Mouse (Mus musculus): ENCODE results near the gene Kansl1l.
A peak's percentile ranks its signal among the peaks of the same experiment; 100 is the strongest.

Kansl1l gene

DNA sequence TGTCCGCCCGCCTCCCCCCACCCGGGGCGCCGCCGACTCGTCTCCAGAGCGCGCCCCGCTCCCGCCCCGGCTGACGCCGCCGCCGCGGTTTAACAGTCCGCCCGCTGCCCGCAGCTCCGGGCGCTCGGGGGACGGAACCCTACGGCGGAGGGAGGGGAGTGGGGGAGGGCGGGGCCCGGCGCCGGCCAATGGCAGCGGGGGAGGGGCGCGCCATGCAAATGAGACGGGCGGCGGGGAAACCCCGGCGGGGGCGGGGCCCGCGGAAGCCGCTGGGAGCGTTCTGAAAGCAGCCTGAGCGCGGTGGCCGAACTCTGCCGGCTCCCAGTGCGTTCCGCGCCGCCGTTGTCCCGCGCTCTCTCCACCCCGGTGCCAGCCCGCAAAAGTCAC lies at the start of gene Kansl1l:
Gene Kansl1l (minus strand): TSS at position 110 of the 387 bp plus-strand sequence.
- peak; percentile 91 for DNase-seq (ENCODE audit: low read depth, low spot score)

GRCm38 (mm10) chr1:66865633-66866032 lies 48.3 kb upstream of the Kansl1l start:
- no peak for DNase-seq (ENCODE audit: low read depth, low spot score)

DNA sequence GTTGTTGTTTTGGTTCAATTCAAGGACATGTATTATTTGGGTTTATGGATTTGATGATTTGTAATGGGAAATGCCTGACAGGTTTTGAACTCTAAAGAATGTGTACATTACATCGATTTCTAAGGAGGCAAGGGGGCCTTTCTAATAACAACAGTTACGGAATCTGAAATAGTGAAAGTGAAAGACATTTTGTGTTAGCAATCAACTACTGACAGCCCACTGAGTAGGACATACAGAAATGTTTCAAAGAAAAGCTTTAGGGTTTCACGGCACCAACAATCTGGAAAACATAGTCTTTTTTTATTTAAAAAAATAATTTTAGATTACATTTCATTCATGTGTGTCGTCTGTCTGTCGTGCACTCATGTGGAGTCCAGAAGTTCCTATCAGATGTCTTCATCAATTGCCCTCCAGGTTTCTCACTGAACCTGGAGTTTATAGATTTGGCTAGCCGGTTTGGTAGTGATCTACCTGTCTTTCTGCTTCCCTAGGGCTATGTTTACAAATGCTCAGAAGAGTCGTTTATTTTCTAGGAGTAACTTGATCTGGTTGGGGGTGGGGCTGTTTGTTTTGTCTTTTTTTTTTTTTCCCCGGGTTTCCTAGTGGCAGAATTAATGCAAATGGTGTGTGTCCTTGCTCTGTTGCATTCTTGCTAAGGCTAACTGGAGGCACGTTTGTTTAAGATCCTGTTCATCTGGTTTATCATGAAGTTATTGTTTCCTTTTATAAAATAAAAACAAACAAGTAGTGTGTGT lies 46.6 kb upstream of the Kansl1l start:
- no peak for DNase-seq (ENCODE audit: low read depth, low spot score)

- peak; percentile 51 for DNase-seq (ENCODE audit: low read depth, low spot score)
Measured at GRCm38 (mm10) chr1:66862712-66863511, 45.5 kb upstream of the Kansl1l start, which contains the start of gene Acadl. Gene Acadl (minus strand): TSS chr1:66863277.

DNA sequence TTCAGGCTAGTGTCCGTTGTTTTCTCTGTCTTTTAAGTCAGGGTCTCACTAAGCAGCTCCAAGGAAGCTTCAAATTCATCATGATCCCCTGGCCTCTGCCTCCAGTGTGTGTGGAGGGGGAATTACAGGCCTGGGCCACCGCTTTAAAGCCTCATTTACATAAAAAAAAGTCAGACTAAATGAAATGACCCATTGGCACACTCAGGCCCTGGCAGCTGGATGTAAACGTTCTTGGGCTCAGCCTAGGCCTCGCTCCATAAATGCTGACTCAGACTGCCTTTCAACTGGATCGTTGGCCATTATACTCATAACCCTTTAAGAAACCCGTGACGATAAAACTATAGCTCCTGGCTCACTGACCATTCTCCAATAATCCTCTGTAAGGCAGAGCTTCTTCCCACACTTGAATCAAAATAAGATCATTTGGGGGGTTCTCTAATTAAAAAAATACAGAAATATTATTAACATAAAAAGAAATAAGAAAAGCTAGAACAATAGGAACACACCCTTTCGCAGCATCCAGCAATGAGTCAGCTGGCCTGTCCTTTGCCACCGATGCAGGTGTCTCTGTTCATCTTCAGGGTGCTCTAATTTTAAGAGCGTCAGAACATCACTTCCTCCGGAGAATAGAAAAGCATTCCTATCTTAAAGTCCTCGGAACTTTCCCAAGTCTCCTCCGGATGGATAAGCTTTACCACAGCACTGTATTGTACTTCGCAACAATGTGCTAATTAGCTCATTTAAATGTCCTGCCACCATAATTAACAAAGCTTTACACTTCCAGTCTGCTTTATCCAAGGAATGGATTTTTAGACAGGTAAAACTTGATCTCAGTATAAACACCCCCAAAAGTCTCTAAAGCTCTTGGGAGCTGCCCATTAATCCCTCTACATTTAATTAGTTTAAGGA lies 44.7 kb upstream of the Kansl1l start:
- DNase-seq (ENCODE audit: low read depth, low spot score), result peak; percentile 30

GRCm38 (mm10) chr1:66847506-66847905 lies 30.1 kb upstream of the Kansl1l start:
- DNase-seq (ENCODE audit: low read depth, low spot score), result no peak

GRCm38 (mm10) chr1:66845690-66846318 lies 28.4 kb upstream of the Kansl1l start:
- DNase-seq (ENCODE audit: low read depth, low spot score), result no peak

GRCm38 (mm10) chr1:66841938-66842337 lies 24.6 kb upstream of the Kansl1l start:
- DNase-seq (ENCODE audit: low read depth, low spot score), result no peak

GRCm38 (mm10) chr1:66841510-66841909 lies 24.1 kb upstream of the Kansl1l start:
- no peak for DNase-seq (ENCODE audit: low read depth, low spot score)

DNA sequence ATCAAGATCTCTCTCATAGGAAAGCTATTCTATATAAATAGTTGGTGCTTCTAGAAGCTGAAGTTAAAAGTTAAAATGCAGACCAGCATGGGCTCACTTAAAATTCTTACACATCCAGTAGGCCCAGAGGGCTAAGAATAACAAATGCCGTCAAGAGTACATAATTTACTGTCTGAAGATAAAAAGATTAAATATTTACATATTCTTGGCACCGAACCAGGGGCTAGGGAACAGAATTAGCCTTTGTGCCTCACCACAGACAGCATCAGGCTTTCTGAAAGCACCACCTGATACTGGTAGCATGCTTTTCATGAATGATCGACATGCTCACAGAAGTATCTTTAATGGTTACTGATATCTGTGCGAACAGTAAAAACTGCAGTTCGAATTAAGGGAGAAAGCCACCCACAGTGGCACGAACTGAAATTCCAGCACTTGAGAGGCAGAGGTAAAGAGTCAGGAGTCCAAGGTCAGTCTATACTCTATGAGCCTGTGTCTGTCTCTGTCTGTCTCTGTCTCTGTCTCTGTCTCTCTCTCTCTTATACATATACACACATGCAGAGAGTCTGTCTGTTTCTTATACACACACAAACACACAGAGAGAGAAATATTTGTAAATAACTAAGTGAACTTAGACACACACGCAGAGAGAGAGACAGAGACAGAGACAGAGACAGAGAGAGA lies 22.5 kb upstream of the Kansl1l start:
- no peak for DNase-seq (ENCODE audit: low read depth, low spot score)

DNA sequence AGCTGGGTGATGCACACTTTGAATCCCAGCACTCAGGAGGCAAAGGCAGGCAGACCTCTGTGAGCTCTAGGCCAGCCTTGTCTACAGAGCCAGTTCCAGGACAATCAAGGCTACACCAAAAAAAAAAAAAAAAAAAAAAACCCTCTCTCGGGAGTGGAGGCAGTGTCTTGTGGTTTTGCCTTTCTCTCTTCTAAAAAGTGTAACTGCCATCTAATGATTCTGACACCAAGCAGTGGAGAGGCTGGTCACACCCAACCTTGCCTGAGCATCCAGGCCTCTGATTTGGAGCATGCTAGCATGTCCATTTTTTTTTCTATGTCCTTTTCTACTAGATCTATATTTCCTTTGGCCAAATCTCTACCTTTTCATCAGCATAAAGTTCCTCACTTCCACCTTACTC lies 21.8 kb upstream of the Kansl1l start:
- no peak for DNase-seq (ENCODE audit: low read depth, low spot score)

GRCm38 (mm10) chr1:66838184-66839042 lies 21.1 kb upstream of the Kansl1l start:
- peak; percentile 53 for DNase-seq (ENCODE audit: low read depth, low spot score)

DNA sequence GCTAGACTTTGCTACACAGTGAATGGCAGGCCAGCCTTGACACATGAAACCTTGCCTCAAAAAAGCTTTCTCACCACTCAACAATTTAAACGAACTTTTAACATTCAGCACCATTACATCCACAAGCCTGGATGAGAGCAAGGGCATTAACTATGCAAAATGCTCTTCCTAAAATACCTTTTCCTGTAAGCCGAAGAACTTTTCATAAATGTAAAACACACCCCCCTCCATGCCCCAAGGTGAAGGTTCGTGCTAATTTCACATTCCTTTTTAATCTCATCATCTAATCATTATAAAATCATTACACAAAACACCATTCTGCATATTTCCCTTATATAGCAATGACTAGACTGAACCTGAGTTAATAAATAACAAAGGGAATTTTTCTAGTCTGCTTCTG lies 19.8 kb upstream of the Kansl1l start:
- no peak for DNase-seq (ENCODE audit: low read depth, low spot score)

GRCm38 (mm10) chr1:66832636-66833165 lies 15.3 kb upstream of the Kansl1l start:
- DNase-seq (ENCODE audit: low read depth, low spot score), result no peak

GRCm38 (mm10) chr1:66831824-66832600 lies 14.7 kb upstream of the Kansl1l start:
- no peak for DNase-seq (ENCODE audit: low read depth, low spot score)

DNA sequence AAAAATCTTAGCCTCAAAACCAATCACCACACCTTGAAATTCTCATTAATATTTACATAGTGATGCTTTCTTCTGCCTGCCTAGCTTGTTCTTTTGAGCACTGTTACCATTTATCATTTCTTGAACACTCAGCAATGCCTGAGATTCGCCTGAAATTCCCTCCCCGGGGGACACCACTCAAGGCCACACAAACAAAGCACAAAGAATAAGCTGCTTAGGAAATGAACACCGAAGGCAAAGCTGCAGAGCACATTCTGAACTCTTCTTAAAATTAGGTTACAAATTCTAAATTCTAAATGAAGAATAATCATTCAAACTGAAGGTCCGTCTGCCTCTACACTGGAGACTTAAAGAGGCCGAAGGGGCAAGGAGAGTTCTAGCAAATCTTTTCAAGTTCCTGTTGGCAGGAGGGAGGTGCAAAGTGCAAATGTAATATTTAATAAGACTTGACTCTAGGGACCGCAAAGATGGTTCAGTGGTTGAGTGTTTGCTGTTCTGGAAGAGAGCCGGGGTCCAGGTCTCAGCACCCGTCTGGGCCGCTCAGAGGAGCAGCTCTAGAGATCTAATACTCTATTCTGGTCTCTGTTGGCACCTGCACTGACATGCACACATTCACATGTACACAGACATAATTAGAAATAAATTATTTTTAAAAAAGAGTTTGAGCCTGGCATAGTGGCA lies 12.2 kb upstream of the Kansl1l start:
- DNase-seq (ENCODE audit: low read depth, low spot score), result no peak

GRCm38 (mm10) chr1:66821966-66822365 lies 4.6 kb upstream of the Kansl1l start:
- DNase-seq (ENCODE audit: low read depth, low spot score), result no peak

DNA sequence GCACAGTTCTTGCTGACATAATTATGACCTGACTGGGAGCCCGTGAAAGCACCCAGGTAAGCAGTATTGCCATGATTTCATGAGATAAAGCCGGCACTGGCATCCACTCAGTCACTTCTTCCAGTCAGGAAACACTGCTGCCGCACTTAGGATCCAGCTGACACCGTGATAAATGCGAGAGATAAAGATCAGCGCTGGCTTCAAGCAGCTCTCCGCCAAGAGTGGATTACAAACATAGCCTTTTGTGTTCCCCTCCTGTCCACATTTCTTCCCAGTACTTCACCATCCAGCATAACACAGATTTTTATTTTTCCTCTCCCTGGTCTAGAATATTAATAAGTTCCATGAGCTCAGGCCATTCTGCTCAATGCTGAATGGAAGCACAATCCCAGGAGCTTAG lies 2.9 kb upstream of the Kansl1l start:
- peak; percentile 23 for DNase-seq (ENCODE audit: low read depth, low spot score)

Measured in mesoderm, embryonic 11.5 days (tissue).